Mouse (Mus musculus) lung, postnatal 0 days (tissue): ENCODE results near the gene Tex22. TPM values are rescaled to one million over a fixed set of nuclear protein-coding genes. Genes with fewer than 3 reads are reported as not detected.
A peak's percentile ranks its signal among the peaks of the same experiment; 100 is the strongest.

Source experiments
- ATAC-seq: fragments of 200-750 bp; cut with Nextera tagmentation; 2 replicates; pipeline ENCODE4 v1.8.0; 2017; ENCODE audit warnings: moderate library complexity
- DNase-seq: peaks from one replicate; pipeline ENCODE4 v3.0.0-alpha.2; 2016; ENCODE audit warnings: low spot score
- H3K27ac ChIP-seq: fragments of 300-500 bp; sonication (generic); 2 replicates; pipeline ENCODE4 v1.5.1; 2014; ENCODE audit warnings: antibody characterized with exemption, mild to moderate bottlenecking, low read length, mixed read lengths
- H3K27me3 ChIP-seq: fragments of 300-500 bp; sonication (generic); replicated peaks from 2 replicates; pipeline ENCODE4 v1.6.1; 2014; ENCODE audit warnings: low read length, mixed read lengths; ENCODE audit not compliant: insufficient read depth
- H3K36me3 ChIP-seq: fragments of 300-500 bp; sonication (generic); 2 replicates; pipeline ENCODE4 v1.6.1; 2014; ENCODE audit warnings: low read length, mixed read lengths; ENCODE audit not compliant: insufficient read depth
- H3K4me1 ChIP-seq: fragments of 300-500 bp; sonication (generic); 2 replicates; pipeline ENCODE4 v1.6.1; 2014; ENCODE audit warnings: antibody characterized with exemption, low read depth, low read length, mixed read lengths; ENCODE audit not compliant: insufficient read depth
- H3K4me2 ChIP-seq: fragments of 300-500 bp; sonication (generic); replicated peaks from 2 replicates; pipeline ENCODE4 v1.6.1; 2014; ENCODE audit warnings: low read depth, mild to moderate bottlenecking, low read length, moderate library complexity, mixed read lengths
- H3K4me3 ChIP-seq: fragments of 300-500 bp; sonication (generic); 2 replicates; pipeline ENCODE4 v1.5.1; 2014; ENCODE audit warnings: low read depth, low read length
- H3K9ac ChIP-seq: fragments of 300-500 bp; sonication (generic); replicated peaks from 2 replicates; pipeline ENCODE4 v1.6.1; 2014; ENCODE audit warnings: low read depth, mild to moderate bottlenecking
- H3K9me3 ChIP-seq: fragments of 300-500 bp; sonication (generic); 2 replicates; pipeline ENCODE4 v1.6.1; 2016; ENCODE audit warnings: low read length, mixed read lengths
- CTCF ChIP-seq: IDR thresholded peaks from 2 replicates; pipeline ENCODE4 v1.5.1; 2016; ENCODE audit warnings: antibody characterized with exemption, mild to moderate bottlenecking
- EP300 ChIP-seq: IDR thresholded peaks from 2 replicates; pipeline ENCODE4 v1.6.1; 2016; ENCODE audit warnings: antibody characterized with exemption, mild to moderate bottlenecking, control low read depth
- WGBS: fragments of 180-500 bp; shearing (Covaris S2); extraction: QIAGEN DNeasy Blood & Tissue Kit; methylation state at CpG from one replicate; pipeline ENCODE4 v1.1.7; 2014; 5-methylcytosine and 5-hydroxymethylcytosine counted together
- polyA plus RNA-seq: library from polyadenylated mRNA; unstranded; fragments of >200 nt; fragmentation: Nextera tagmentation; extraction: Ambion mirVana; gene quantifications from 2 replicates; pipeline ENCODE4 v1.2.1, GENCODE M21; 2015

Gene Tex22
- polyA plus RNA-seq, 1 experiment from 2014 or later: not detected

DNA sequence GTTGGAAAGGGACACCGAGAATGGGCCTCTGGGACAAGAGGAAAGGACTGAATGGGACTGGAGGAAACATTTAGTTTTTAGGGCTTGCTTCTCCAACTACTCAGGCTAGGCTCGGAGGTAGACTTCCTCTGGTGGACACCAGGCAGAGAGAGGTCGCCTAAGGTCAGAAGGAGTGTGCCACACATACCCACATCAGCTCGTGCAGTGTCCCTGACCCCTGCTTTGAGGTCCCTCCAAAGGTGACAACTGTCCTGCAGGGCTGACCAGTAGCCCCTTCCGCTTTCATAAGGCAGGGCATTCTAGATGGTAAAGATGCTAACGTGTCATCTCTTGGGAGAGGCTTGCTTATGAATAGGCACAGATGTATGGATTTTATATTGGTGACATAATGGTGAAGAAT lies 1.2 kb downstream of the Tex22 start:
- WGBS: 44% methylated on average over 6 of the region's 6 CpGs
- DNase-seq: no peak
- no peak overlapping the region for H3K4me3 ChIP-seq
- ATAC-seq: no peak
- H3K36me3 ChIP-seq: no peaks in the 10 kb centered on the region; the same call in 1 of the 2 replicates
- H3K9me3 ChIP-seq: no peaks in the 10 kb centered on the region
- TF ChIP-seq EP300 (no peak), CTCF (no peak)
- H3K9ac ChIP-seq: no peak overlapping the region
- H3K4me2 ChIP-seq: peak overlapping the region; percentile 94
- H3K27ac ChIP-seq: no peak overlapping the region
- no peaks in the 10 kb centered on the region for H3K27me3 ChIP-seq
- H3K4me1 ChIP-seq: peaks cover 6% of the 10 kb centered on the region; the same call in 1 of the 2 replicates

DNA sequence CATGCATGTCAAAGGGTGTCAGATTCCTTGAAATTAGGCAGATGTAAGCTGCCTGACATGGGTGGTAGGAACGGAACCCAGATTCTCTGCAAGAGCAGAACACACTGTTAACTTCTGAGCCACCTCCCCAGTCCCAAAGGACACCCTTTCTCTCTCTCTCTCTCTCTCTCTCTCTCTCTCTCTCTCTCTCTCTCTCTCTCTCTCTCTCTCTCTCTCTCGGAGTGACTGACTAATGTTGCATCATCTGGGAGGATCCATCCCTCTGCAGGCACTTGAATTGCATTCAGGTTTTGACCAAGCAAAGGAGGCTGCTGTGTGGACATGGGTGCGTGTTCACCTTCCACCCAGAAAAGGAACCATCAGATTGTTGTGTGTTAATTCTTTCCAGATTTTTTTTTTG lies 13.0 kb downstream of the Tex22 start:
- Histone ChIP-seq H3K9ac (no peak overlapping the region), H3K36me3 (no peaks in the 10 kb centered on the region), H3K4me3 (no peak overlapping the region), H3K27me3 (no peaks in the 10 kb centered on the region), H3K27ac (no peak overlapping the region), H3K4me2 (no peak overlapping the region), H3K9me3 (no peaks in the 10 kb centered on the region), H3K4me1 (no peaks in the 10 kb centered on the region)
- DNase-seq (no peak), ATAC-seq (no peak)
- TF ChIP-seq EP300: no peak
- no peak for TF ChIP-seq CTCF
- WGBS: 71% methylated on average over 3 of the region's 3 CpGs

DNA sequence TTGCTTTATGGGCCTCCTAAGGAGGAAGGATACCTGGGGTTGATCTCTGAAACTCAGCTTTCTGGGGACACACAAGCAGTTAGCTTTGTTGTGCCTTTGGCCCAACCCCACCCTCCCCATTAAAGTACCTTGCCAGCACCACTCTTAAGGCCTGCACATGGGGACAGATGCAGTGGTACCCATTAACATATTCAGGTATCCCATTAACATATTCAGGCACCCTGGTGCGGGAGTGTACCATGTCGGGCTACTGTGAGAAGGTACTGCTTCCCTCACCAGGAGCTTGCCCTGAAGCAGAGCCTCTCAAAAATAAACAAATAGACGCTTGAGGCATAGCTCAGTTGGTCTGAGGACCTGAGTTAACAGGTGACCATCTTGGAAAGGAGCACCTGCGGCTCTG lies 13.7 kb downstream of the Tex22 start:
- WGBS: 25% methylated on average over 4 of the region's 4 CpGs
- Histone ChIP-seq H3K9me3 (no peaks in the 10 kb centered on the region), H3K36me3 (no peaks in the 10 kb centered on the region), H3K9ac (no peak overlapping the region), H3K4me2 (no peak overlapping the region), H3K4me3 (no peak overlapping the region), H3K27me3 (no peaks in the 10 kb centered on the region), H3K4me1 (no peaks in the 10 kb centered on the region), H3K27ac (no peak overlapping the region)
- TF ChIP-seq EP300: no peak
- no peak for TF ChIP-seq CTCF
- DNase-seq (no peak), ATAC-seq (no peak)

DNA sequence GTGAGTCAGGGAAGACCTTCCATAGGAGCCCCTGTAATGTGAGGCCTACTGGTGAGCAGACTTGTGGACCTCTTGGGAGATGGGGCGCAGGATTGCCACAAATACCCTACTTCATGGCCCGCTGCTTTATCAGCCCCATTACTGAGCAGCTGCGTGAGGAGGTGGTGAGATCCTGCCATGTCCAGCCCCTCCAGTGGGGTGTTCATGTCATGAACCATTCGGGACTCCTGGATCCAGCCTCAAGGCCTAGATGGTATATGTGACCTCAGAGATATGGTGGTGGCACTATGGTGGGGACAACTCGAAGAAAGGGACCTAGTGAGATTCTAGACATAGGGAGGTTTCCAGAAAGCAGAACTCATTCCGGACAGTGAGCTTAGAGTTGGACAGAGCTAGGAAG lies 14.8 kb downstream of the Tex22 start:
- no peak overlapping the region for H3K27ac ChIP-seq
- DNase-seq: no peak
- H3K36me3 ChIP-seq: no peaks in the 10 kb centered on the region
- no peak overlapping the region for H3K4me3 ChIP-seq
- H3K9me3 ChIP-seq: no peaks in the 10 kb centered on the region
- H3K4me1 ChIP-seq: no peaks in the 10 kb centered on the region
- WGBS: 85% methylated on average over 6 of the region's 6 CpGs
- ATAC-seq: no peak
- no peak overlapping the region for H3K4me2 ChIP-seq
- no peaks in the 10 kb centered on the region for H3K27me3 ChIP-seq
- no peak for TF ChIP-seq CTCF
- no peak for TF ChIP-seq EP300
- no peak overlapping the region for H3K9ac ChIP-seq

DNA sequence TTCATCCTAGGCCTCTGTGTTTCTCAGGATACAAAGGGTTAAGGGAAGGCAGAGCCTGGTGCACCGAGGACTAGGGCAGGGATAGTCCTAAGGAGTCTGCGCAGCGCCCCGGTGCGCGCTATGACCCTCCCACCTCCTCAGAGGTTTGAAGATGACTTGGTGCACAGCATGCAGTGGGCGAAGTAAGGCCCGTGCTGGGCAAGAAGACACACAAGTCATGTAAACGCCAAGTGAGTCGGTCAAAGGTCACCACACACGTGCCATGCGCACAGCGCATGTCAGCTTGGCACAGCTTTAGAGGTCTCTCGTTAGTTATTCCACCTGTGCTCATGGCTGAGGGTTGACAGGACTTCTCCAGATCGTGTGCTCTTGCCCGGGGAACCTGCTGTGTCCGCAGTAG lies 15.8 kb downstream of the Tex22 start:
- Histone ChIP-seq H3K4me3 (no peak overlapping the region), H3K4me2 (no peak overlapping the region), H3K4me1 (no peaks in the 10 kb centered on the region), H3K9ac (no peak overlapping the region), H3K36me3 (no peaks in the 10 kb centered on the region), H3K27ac (no peak overlapping the region), H3K27me3 (no peaks in the 10 kb centered on the region), H3K9me3 (no peaks in the 10 kb centered on the region)
- no peak for TF ChIP-seq CTCF
- TF ChIP-seq EP300: no peak
- 75% methylated on average over 17 of the region's 17 CpGs for WGBS
- DNase-seq (no peak), ATAC-seq (no peak)

DNA sequence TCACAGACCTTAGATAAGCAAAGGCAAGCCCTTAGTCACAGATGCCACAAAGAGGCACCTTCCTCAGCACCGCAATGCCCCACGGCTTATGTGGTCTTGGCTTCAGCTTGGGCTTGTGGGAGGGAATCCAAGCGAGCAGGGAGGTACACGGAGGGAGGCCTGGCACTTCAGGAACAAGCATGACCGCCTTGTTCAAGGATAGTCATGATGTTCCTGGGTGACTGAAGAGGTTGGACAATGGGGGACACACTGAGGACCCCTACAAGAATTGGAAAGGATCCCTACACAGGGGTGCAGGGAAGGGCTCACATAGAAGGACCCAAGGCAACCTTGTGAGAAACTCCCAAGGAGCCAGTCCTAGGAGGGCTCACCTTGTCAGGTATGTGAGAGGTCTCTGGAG lies 22.7 kb downstream of the Tex22 start:
- no peak overlapping the region for H3K4me3 ChIP-seq
- H3K27me3 ChIP-seq: no peaks in the 10 kb centered on the region
- H3K4me2 ChIP-seq: no peak overlapping the region
- ATAC-seq: no peak
- DNase-seq: no peak
- H3K9me3 ChIP-seq: no peaks in the 10 kb centered on the region
- no peak overlapping the region for H3K27ac ChIP-seq
- WGBS: 81% methylated on average over 5 of the region's 5 CpGs
- H3K36me3 ChIP-seq: no peaks in the 10 kb centered on the region
- TF ChIP-seq EP300 (no peak), CTCF (no peak)
- H3K4me1 ChIP-seq: no peaks in the 10 kb centered on the region; the same call in 1 of the 2 replicates
- no peak overlapping the region for H3K9ac ChIP-seq

DNA sequence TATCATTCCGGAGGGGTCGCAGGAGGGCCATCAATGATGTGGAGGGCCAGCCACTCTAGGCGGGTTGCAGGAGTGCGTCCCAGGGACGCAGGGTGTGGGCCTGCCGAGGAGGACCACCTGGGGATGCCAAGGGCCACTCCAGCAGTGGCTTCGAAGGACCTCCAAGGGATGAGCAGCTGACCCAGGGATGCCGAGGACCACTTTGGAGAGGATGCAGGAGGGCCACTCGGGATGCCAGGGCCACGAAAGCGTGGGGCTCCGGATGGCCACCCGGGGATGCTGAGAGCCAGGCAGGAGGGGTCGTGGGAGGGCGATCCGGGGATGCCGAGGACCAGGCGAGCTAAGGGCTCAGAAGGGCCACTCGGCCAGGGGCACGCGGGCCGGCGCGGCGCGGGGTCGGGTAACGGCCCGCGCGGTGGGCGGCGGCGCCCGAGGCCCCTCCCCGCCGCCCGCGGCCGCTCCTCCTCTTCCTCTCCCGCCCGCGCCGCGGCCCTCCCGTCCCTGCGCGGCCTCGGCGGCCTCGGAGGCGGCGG lies 23.5 kb downstream of the Tex22 start, which contains the start of gene Mta1:
Mta1 (plus strand) TSS at position 530 of the 533 bp plus-strand sequence.
- TF ChIP-seq EP300 (no peak), CTCF (no peak)
- H3K4me3 ChIP-seq: peak within 1 kb of the TSS; percentile 89
- no peaks in the 10 kb centered on the region for H3K36me3 ChIP-seq
- peak; percentile 77 for DNase-seq
- H3K9ac ChIP-seq: peak within 1 kb of the TSS; percentile 95
- no peaks in the 10 kb centered on the region for H3K9me3 ChIP-seq
- H3K4me2 ChIP-seq: peak within 1 kb of the TSS; percentile 98
- H3K27ac ChIP-seq: peak within 1 kb of the TSS; percentile 84
- WGBS: 4% methylated on average over 16 of the region's 53 CpGs
- H3K4me1 ChIP-seq: no peaks in the 10 kb centered on the region; the same call in 1 of the 2 replicates
- ATAC-seq: peak; percentile 71
- H3K27me3 ChIP-seq: no peaks in the 10 kb centered on the region
